Mouse (Mus musculus) embryo, embryonic 11 days (tissue): ENCODE measurements around the gene Gm13102.
"Not testable (repeated sequence)": the region's sequence is repeated elsewhere in the genome, so short reads cannot be mapped to it uniquely, and the experiment has no call there.

Experiments
- DNase-seq: peaks from one replicate; pipeline ENCODE4 v3.0.0-alpha.2; 2015

Gm13102 gene

DNA sequence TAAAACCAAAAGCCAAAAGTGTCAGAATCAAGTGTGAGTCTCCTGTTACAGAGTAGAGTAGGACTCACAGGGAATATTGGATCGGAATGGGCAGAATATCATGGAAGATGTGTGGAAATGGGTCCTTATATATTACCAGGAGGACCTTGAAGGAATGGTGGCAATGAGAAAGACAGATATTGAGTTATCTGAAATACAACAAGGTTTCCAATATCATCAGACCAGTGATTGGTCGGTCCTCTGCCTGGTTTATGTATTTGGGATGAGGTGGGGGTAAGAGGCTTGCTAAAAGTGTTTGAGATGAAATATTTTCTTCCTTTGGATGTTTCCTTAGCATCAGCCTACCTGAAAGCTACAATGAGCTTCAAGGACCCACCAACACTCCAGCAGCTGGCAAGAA is at the start of gene Gm13102:
Gene Gm13102 (plus strand): TSS at position 301 of the 400 bp plus-strand sequence.
- DNase-seq = not testable (repeated sequence)

DNA sequence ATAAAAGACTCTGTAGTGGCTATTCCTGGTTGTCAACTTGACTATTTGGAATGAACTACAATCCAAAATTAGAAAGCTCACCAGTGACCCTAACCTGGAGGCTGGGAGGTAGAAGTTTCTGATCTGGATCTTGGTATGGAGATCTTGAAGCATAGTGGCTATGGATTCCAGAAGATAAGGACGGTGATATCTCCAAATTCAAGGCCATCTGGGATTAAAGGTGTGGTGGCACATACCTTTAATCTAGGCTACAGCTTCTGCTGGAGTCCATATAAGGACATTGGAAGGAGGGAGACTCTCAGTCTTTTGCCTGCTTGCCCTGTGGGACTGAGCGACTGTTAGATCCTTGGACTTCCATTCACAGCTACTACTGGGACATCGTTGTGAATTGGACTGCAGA is 47.4 kb upstream of the Gm13102 start, which contains the start of gene Pramel4:
Gene Pramel4 (plus strand): TSS at position 301 of the 400 bp plus-strand sequence.
- DNase-seq = not testable (repeated sequence)
